Mouse (Mus musculus): Measurements from ENCODE around the gene Mrpl33. TPM values are rescaled to one million over a fixed set of nuclear protein-coding genes. Genes with fewer than 3 reads are reported as not detected.
A peak's percentile ranks its signal among the peaks of the same experiment; 100 is the strongest.

Mrpl33 gene
- polyA plus RNA-seq, 1 experiment from 2014 or later, result 204 TPM

GRCm38 (mm10) chr5:31686040-31686439 lies 89.3 kb downstream of the Mrpl33 start:
- Histone ChIP-seq H3K36me3 (no peaks in the 10 kb centered on the region), H3K9ac (replicated peaks) (no peak overlapping the region), H3K4me1 (no peaks in the 10 kb centered on the region), H3K4me3 (no peak overlapping the region), H3K4me2 (replicated peaks) (no peak overlapping the region), H3K9me3 (no peaks in the 10 kb centered on the region), H3K27me3 (no peaks in the 10 kb centered on the region), H3K27ac (replicated peaks) (no peak overlapping the region)
- 38% methylated on average over 2 of the region's 2 CpGs for WGBS
- no peak for ATAC-seq (replicated peaks)

- Histone ChIP-seq H3K9me3 (no peaks in the 10 kb centered on the region), H3K36me3 (no peaks in the 10 kb centered on the region), H3K27ac (replicated peaks) (no peak overlapping the region), H3K27me3 (no peaks in the 10 kb centered on the region), H3K4me2 (replicated peaks) (no peak overlapping the region), H3K9ac (replicated peaks) (no peak overlapping the region), H3K4me3 (no peak overlapping the region), H3K4me1 (no peaks in the 10 kb centered on the region)
- WGBS, result 91% methylated on average over 3 of the region's 3 CpGs
- ATAC-seq (replicated peaks), result no peak
Observed at GRCm38 (mm10) chr5:31687972-31688371, 91.2 kb downstream of the Mrpl33 start.

- H3K36me3 ChIP-seq, result no peaks in the 10 kb centered on the region
- peaks cover 7% of the 10 kb centered on the region for H3K4me1 ChIP-seq
- no peak overlapping the region for H3K9ac ChIP-seq (replicated peaks)
- no peak overlapping the region for H3K4me2 ChIP-seq (replicated peaks)
- ATAC-seq (replicated peaks), result no peak
- no peaks in the 10 kb centered on the region for H3K9me3 ChIP-seq
- no peak overlapping the region for H3K4me3 ChIP-seq
- no peak overlapping the region for H3K27ac ChIP-seq (replicated peaks)
- no peaks in the 10 kb centered on the region for H3K27me3 ChIP-seq
Observed at GRCm38 (mm10) chr5:31693191-31693590, 96.5 kb downstream of the Mrpl33 start.

- Histone ChIP-seq H3K9me3 (no peaks in the 10 kb centered on the region), H3K36me3 (no peaks in the 10 kb centered on the region), H3K27me3 (no peaks in the 10 kb centered on the region), H3K4me3 (peak within 1 kb of the TSS; percentile 80), H3K9ac (replicated peaks) (peak within 1 kb of the TSS; percentile 82), H3K4me2 (replicated peaks) (peak within 1 kb of the TSS; percentile 74), H3K4me1 (peaks cover 16% of the 10 kb centered on the region), H3K27ac (replicated peaks) (peak within 1 kb of the TSS; percentile 93)
- ATAC-seq (replicated peaks), result peak; percentile 2; the same call in 1 of the 2 replicates
- 6% methylated on average over 18 of the region's 18 CpGs for WGBS
Observed at GRCm38 (mm10) chr5:31696971-31697643, 100.4 kb downstream of the Mrpl33 start, which contains the start of gene Rbks. TSS of gene Rbks (minus strand) at chr5:31697627.

GRCm38 (mm10) chr5:31697644-31698296 lies 101.0 kb downstream of the Mrpl33 start, which contains the start of gene Babam2:
TSS of gene Babam2 (plus strand) at chr5:31697684.
- Histone ChIP-seq H3K36me3 (no peaks in the 10 kb centered on the region), H3K27ac (replicated peaks) (peak within 1 kb of the TSS; percentile 93), H3K4me1 (peaks cover 16% of the 10 kb centered on the region), H3K4me3 (peak within 1 kb of the TSS; percentile 80), H3K27me3 (no peaks in the 10 kb centered on the region), H3K9me3 (no peaks in the 10 kb centered on the region), H3K4me2 (replicated peaks) (peak within 1 kb of the TSS; percentile 74), H3K9ac (replicated peaks) (peak within 1 kb of the TSS; percentile 82)
- peak; percentile 96 for ATAC-seq (replicated peaks)
- WGBS, result 0% methylated on average over 71 of the region's 71 CpGs

- H3K4me2 ChIP-seq (replicated peaks), result peak overlapping the region; percentile 74
- peak; percentile 86 for ATAC-seq (replicated peaks)
Observed at GRCm38 (mm10) chr5:31698297-31698726, 101.6 kb downstream of the Mrpl33 start.

GRCm38 (mm10) chr5:31698931-31699330 lies 102.2 kb downstream of the Mrpl33 start:
- Histone ChIP-seq H3K4me2 (replicated peaks) (peak overlapping the region; percentile 74), H3K27me3 (no peaks in the 10 kb centered on the region), H3K4me1 (peaks cover 16% of the 10 kb centered on the region), H3K27ac (replicated peaks) (peak overlapping the region; percentile 93; the same call in 1 of the 2 replicates), H3K9ac (replicated peaks) (no peak overlapping the region), H3K36me3 (peaks cover 2% of the 10 kb centered on the region; the same call in 1 of the 2 replicates), H3K9me3 (no peaks in the 10 kb centered on the region), H3K4me3 (no peak overlapping the region; the same call in 1 of the 2 replicates)
- WGBS, result 31% methylated on average over 4 of the region's 4 CpGs
- ATAC-seq (replicated peaks), result no peak

More at GRCm38 (mm10) chr5:31698297-31698726, 101.6 kb downstream of the Mrpl33 start:
- Histone ChIP-seq H3K27ac (replicated peaks) (peak overlapping the region; percentile 93), H3K27me3 (no peaks in the 10 kb centered on the region), H3K4me1 (peaks cover 16% of the 10 kb centered on the region), H3K36me3 (no peaks in the 10 kb centered on the region), H3K4me3 (peak overlapping the region; percentile 80), H3K9me3 (no peaks in the 10 kb centered on the region), H3K9ac (replicated peaks) (peak overlapping the region; percentile 82)
- WGBS, result 3% methylated on average over 16 of the region's 16 CpGs

- Histone ChIP-seq H3K36me3 (peaks cover 2% of the 10 kb centered on the region; the same call in 1 of the 2 replicates), H3K27me3 (no peaks in the 10 kb centered on the region), H3K9me3 (no peaks in the 10 kb centered on the region), H3K4me1 (peaks cover 16% of the 10 kb centered on the region), H3K27ac (replicated peaks) (no peak overlapping the region), H3K9ac (replicated peaks) (no peak overlapping the region), H3K4me2 (replicated peaks) (no peak overlapping the region), H3K4me3 (no peak overlapping the region)
- ATAC-seq (replicated peaks), result no peak
Observed at GRCm38 (mm10) chr5:31699397-31699796, 102.7 kb downstream of the Mrpl33 start.

- H3K27me3 ChIP-seq, result no peaks in the 10 kb centered on the region
- peaks cover 2% of the 10 kb centered on the region; the same call in 1 of the 2 replicates for H3K36me3 ChIP-seq
- H3K9ac ChIP-seq (replicated peaks), result no peak overlapping the region
- H3K4me2 ChIP-seq (replicated peaks), result no peak overlapping the region
- H3K4me1 ChIP-seq, result no peaks in the 10 kb centered on the region
- no peaks in the 10 kb centered on the region for H3K9me3 ChIP-seq
- no peak overlapping the region for H3K4me3 ChIP-seq
- no peak for ATAC-seq (replicated peaks)
- 90% methylated on average over 5 of the region's 5 CpGs for WGBS
- H3K27ac ChIP-seq (replicated peaks), result no peak overlapping the region
Observed at GRCm38 (mm10) chr5:31704971-31705370, 108.2 kb downstream of the Mrpl33 start.

GRCm38 (mm10) chr5:31706826-31707225 lies 110.1 kb downstream of the Mrpl33 start:
- Histone ChIP-seq H3K4me2 (replicated peaks) (no peak overlapping the region), H3K27me3 (no peaks in the 10 kb centered on the region), H3K27ac (replicated peaks) (no peak overlapping the region), H3K4me1 (no peaks in the 10 kb centered on the region), H3K36me3 (peaks cover 2% of the 10 kb centered on the region; the same call in 1 of the 2 replicates), H3K9me3 (no peaks in the 10 kb centered on the region), H3K4me3 (no peak overlapping the region), H3K9ac (replicated peaks) (no peak overlapping the region)
- no peak for ATAC-seq (replicated peaks)
- 84% methylated on average over 4 of the region's 4 CpGs for WGBS

- no peak for ATAC-seq (replicated peaks)
- no peak overlapping the region for H3K4me3 ChIP-seq
- H3K27ac ChIP-seq (replicated peaks), result no peak overlapping the region
- no peak overlapping the region for H3K9ac ChIP-seq (replicated peaks)
- no peaks in the 10 kb centered on the region for H3K36me3 ChIP-seq
- no peaks in the 10 kb centered on the region for H3K27me3 ChIP-seq
- no peak overlapping the region for H3K4me2 ChIP-seq (replicated peaks)
- no peaks in the 10 kb centered on the region for H3K9me3 ChIP-seq
- no peaks in the 10 kb centered on the region for H3K4me1 ChIP-seq
- 66% methylated on average over 1 of the region's 1 CpGs for WGBS
Observed at GRCm38 (mm10) chr5:31709389-31709788, 112.7 kb downstream of the Mrpl33 start.

- no peaks in the 10 kb centered on the region for H3K9me3 ChIP-seq
- H3K4me3 ChIP-seq, result no peak overlapping the region
- H3K4me2 ChIP-seq (replicated peaks), result no peak overlapping the region
- 97% methylated on average over 2 of the region's 2 CpGs for WGBS
- no peaks in the 10 kb centered on the region for H3K36me3 ChIP-seq
- H3K27ac ChIP-seq (replicated peaks), result no peak overlapping the region
- no peaks in the 10 kb centered on the region for H3K27me3 ChIP-seq
- no peak overlapping the region for H3K9ac ChIP-seq (replicated peaks)
- no peak for ATAC-seq (replicated peaks)
- no peaks in the 10 kb centered on the region for H3K4me1 ChIP-seq
Observed at GRCm38 (mm10) chr5:31713280-31713711, 116.6 kb downstream of the Mrpl33 start.
